Mouse (Mus musculus): ENCODE measurements around the gene Ift46.

The Ift46 gene

GRCm38 (mm10) chr9:44767101-44768028, at the start of gene Ift46, which contains the start of gene Arcn1:
Gene Ift46 (plus strand): TSS chr9:44767908.
Gene Arcn1 (minus strand): TSS chr9:44767845.
- peak; percentile 99 for DNase-seq

GRCm38 (mm10) chr9:44718937-44719631, 48.6 kb upstream of the Ift46 start:
- no peak for DNase-seq

- DNase-seq: peak; percentile 93
These were observed 47.9 kb upstream of the Ift46 start for GRCm38 (mm10) chr9:44719632-44720357.

- DNase-seq: peak; percentile 97
These were observed 47.2 kb upstream of the Ift46 start for GRCm38 (mm10) chr9:44720358-44721153.

GRCm38 (mm10) chr9:44721154-44721876, 46.4 kb upstream of the Ift46 start:
- DNase-seq: peak; percentile 99

GRCm38 (mm10) chr9:44721877-44722186, 45.9 kb upstream of the Ift46 start:
- peak; percentile 97 for DNase-seq

GRCm38 (mm10) chr9:44722575-44722974, 45.1 kb upstream of the Ift46 start:
- DNase-seq: peak; percentile 93

- peak; percentile 96 for DNase-seq
These were observed 44.7 kb upstream of the Ift46 start for GRCm38 (mm10) chr9:44723008-44723407.

GRCm38 (mm10) chr9:44723521-44724041, 44.1 kb upstream of the Ift46 start:
- DNase-seq: peak; percentile 97

GRCm38 (mm10) chr9:44724223-44724622, 43.5 kb upstream of the Ift46 start:
- DNase-seq: peak; percentile 98

- DNase-seq: peak; percentile 91
These were observed 43.0 kb upstream of the Ift46 start for GRCm38 (mm10) chr9:44724665-44725064.

GRCm38 (mm10) chr9:44726431-44727146, 41.1 kb upstream of the Ift46 start:
- no peak for DNase-seq

GRCm38 (mm10) chr9:44727441-44727840, 40.3 kb upstream of the Ift46 start:
- no peak for DNase-seq

GRCm38 (mm10) chr9:44732130-44732549, 35.6 kb upstream of the Ift46 start:
- peak; percentile 92 for DNase-seq

- peak; percentile 97 for DNase-seq
These were observed 34.7 kb upstream of the Ift46 start for GRCm38 (mm10) chr9:44732921-44733530.

- DNase-seq: peak; percentile 99
These were observed 33.8 kb upstream of the Ift46 start for GRCm38 (mm10) chr9:44733671-44734523.

GRCm38 (mm10) chr9:44734524-44735494, 32.9 kb upstream of the Ift46 start, which contains the start of gene Phldb1:
Gene Phldb1 (minus strand): TSS chr9:44735198.
- peak; percentile 99 for DNase-seq

- DNase-seq: peak; percentile 93
These were observed 31.8 kb upstream of the Ift46 start for GRCm38 (mm10) chr9:44735886-44736285.

Data from heart, adult 11 months (tissue).